Mouse (Mus musculus) heart, embryonic 12.5 days (tissue): ENCODE data around the gene Serpinf2. TPM values are rescaled to one million over a fixed set of nuclear protein-coding genes. Genes with fewer than 3 reads are reported as not detected.
A peak's percentile ranks its signal among the peaks of the same experiment; 100 is the strongest.

Source experiments
- ATAC-seq: fragments of 200-750 bp; cut with Nextera tagmentation; 2 replicates; pipeline ENCODE4 v1.8.0; 2017; ENCODE audit warnings: moderate TSS enrichment, moderate library complexity; ENCODE audit not compliant: insufficient number of reproducible peaks, low FRiP score
- H3K27ac ChIP-seq: fragments of 300-500 bp; sonication (generic); 2 replicates; pipeline ENCODE4 v1.5.1; 2016; ENCODE audit warnings: mild to moderate bottlenecking, moderate library complexity; ENCODE audit not compliant: poor library complexity, severe bottlenecking
- H3K27me3 ChIP-seq: fragments of 300-500 bp; sonication (generic); replicated peaks from 2 replicates; pipeline ENCODE4 v1.6.1; 2016; ENCODE audit warnings: mild to moderate bottlenecking, moderate library complexity
- H3K36me3 ChIP-seq: fragments of 300-500 bp; sonication (generic); 2 replicates; pipeline ENCODE4 v1.6.1; 2016; ENCODE audit warnings: mild to moderate bottlenecking, moderate library complexity
- H3K4me1 ChIP-seq: fragments of 300-500 bp; sonication (generic); replicated peaks from 2 replicates; pipeline ENCODE4 v1.6.1; 2016; ENCODE audit warnings: mild to moderate bottlenecking
- H3K4me2 ChIP-seq: fragments of 300-500 bp; sonication (generic); 2 replicates; pipeline ENCODE4 v1.6.1; 2016; ENCODE audit warnings: mild to moderate bottlenecking, moderate library complexity
- H3K4me3 ChIP-seq: fragments of 300-500 bp; sonication (generic); 2 replicates; pipeline ENCODE4 v1.5.1; 2016; ENCODE audit warnings: mild to moderate bottlenecking
- H3K9ac ChIP-seq: fragments of 300-500 bp; sonication (generic); 2 replicates; pipeline ENCODE4 v1.6.1; 2016; ENCODE audit warnings: mild to moderate bottlenecking, moderate library complexity
- H3K9me3 ChIP-seq: fragments of 300-500 bp; sonication (generic); replicated peaks from 2 replicates; pipeline ENCODE4 v1.6.1; 2016; ENCODE audit warnings: mild to moderate bottlenecking, moderate library complexity
- WGBS: fragments of 180-500 bp; shearing (Covaris S2); methylation state at CpG from one replicate; pipeline ENCODE4 v1.1.7; 2016; 5-methylcytosine and 5-hydroxymethylcytosine counted together
- polyA plus RNA-seq: library from polyadenylated mRNA; unstranded; fragments of >200 nt; fragmentation: Nextera tagmentation; extraction: Ambion mirVana; gene quantifications from 2 replicates; pipeline ENCODE4 v1.2.1, GENCODE M21; 2016

Gene Serpinf2
- polyA plus RNA-seq, 1 experiment from 2014 or later, result 6.4 TPM

DNA sequence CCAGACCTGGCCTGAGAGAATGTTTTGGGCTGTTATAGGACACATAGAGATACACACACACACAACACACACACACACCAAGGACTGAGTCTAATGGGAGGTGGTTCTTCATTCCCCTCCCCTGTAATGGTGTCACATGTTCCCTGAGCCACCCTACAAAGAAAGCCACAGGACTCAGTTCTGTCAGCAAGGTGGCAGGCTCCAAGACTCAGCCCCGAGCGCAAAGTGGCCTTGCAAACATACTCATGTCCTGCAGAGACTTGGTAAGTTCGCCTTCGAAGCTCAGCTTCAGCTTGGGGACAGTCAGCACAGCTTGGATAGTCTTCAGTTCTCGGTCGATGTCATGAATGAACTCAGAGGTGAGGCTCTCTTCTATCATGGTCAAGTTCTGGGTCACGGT is 28.8 kb downstream of the Serpinf2 start:
- Histone ChIP-seq H3K36me3 (peaks cover 17% of the 10 kb centered on the region), H3K27ac (no peak overlapping the region), H3K27me3 (no peaks in the 10 kb centered on the region), H3K4me3 (no peak overlapping the region), H3K9ac (no peak overlapping the region), H3K9me3 (no peaks in the 10 kb centered on the region), H3K4me2 (no peak overlapping the region), H3K4me1 (peaks cover 8% of the 10 kb centered on the region; the same call in 1 of the 2 replicates)
- 86% methylated on average over 7 of the region's 7 CpGs for WGBS
- no peak for ATAC-seq

DNA sequence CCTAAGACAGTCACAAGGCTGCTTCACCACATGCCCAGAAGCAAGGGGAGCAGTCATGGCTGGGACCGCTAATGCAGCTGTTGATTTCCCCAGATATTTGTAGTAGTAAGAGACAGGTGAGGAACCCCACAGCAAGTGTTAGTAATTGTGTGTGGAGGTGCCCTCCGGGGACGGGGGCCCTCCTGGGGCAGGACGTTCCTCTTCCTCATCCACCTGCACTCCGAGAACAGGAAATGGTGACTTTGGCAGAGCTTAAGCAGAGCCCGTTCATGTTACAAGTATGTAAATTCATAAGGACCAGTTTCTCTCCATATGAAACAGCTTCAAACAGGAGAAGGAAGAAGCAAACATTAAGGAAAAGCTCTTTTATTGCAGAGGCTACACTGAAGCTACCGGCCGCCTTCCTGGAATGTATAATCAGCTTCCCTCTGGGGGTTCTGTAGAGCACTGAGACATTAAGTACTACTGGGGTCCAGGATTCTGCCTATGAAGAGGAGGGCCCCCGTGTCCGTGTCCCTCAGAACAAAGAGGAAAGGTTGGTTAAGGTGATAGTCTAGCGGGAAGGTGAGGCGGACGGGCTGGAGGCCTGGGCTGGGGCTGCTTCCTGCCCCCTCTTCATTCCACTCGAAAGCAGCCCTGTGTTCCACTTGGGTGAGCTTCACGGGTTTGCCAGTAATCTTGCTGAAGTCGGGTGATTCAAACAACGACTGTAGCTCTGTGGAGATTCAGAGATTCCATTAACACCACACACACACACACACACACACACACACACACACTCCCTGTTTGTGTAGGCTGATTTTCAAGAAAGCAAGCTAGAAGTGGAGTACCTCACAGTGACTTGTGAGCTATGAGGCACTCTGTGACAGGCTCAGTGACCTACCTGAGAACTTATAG is 29.5 kb downstream of the Serpinf2 start:
- Histone ChIP-seq H3K9me3 (no peaks in the 10 kb centered on the region), H3K4me1 (peaks cover 1% of the 10 kb centered on the region; the same call in 1 of the 2 replicates), H3K36me3 (peaks cover 18% of the 10 kb centered on the region), H3K9ac (no peak overlapping the region), H3K27me3 (no peaks in the 10 kb centered on the region), H3K4me3 (no peak overlapping the region), H3K27ac (no peak overlapping the region), H3K4me2 (no peak overlapping the region)
- no peak for ATAC-seq
- 82% methylated on average over 17 of the region's 17 CpGs for WGBS

DNA sequence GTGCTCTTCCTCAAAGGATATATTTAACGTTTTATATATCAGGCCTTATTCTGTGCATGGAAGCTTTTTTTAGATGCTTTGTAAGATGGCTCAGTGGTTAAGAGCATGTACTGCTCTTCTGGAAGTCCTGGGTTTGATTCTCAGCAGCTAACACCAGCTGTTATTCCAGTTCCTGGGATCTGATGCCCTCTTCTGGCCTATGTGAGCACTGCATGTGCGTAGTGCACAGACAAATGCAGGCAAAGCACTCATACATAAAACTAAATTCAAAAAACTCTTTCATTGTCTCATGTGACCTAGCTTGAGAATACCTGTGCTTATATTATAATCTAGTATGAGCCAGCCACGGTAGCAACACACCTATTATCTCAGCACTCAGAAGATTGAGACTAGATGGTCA is 32.5 kb downstream of the Serpinf2 start:
- H3K36me3 ChIP-seq, result peaks cover 17% of the 10 kb centered on the region
- H3K4me3 ChIP-seq, result no peak overlapping the region
- H3K27ac ChIP-seq, result no peak overlapping the region
- WGBS, result 31% methylated on average over 3 of the region's 3 CpGs
- no peaks in the 10 kb centered on the region for H3K9me3 ChIP-seq
- H3K4me1 ChIP-seq, result peaks cover 18% of the 10 kb centered on the region
- H3K9ac ChIP-seq, result no peak overlapping the region
- H3K27me3 ChIP-seq, result no peaks in the 10 kb centered on the region
- no peak overlapping the region for H3K4me2 ChIP-seq
- no peak for ATAC-seq

DNA sequence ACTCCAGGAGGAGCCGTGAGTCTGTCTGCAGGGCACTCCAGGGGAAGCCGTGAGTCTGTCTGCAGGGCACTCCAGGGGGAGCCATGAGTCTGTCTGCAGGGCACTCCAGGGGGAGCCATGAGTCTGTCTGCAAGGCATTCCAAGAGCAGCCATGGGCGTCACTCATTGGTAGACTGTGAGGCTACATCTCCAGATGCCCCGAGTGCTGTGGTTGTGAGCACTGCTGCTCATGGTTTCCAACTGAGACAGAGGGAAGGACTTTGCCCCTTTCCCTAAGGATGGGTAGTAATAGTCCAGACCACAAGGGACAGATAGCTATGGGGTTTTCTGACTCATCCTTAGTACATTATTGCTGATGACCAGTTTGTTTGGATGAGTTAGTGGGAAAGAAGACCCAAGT is 33.3 kb downstream of the Serpinf2 start:
- 55% methylated on average over 4 of the region's 4 CpGs for WGBS
- no peaks in the 10 kb centered on the region for H3K27me3 ChIP-seq
- H3K36me3 ChIP-seq, result peaks cover 17% of the 10 kb centered on the region
- no peaks in the 10 kb centered on the region for H3K9me3 ChIP-seq
- H3K27ac ChIP-seq, result no peak overlapping the region
- H3K4me2 ChIP-seq, result no peak overlapping the region
- no peak overlapping the region for H3K4me3 ChIP-seq
- ATAC-seq, result no peak
- no peak overlapping the region for H3K9ac ChIP-seq
- H3K4me1 ChIP-seq, result peaks cover 18% of the 10 kb centered on the region

DNA sequence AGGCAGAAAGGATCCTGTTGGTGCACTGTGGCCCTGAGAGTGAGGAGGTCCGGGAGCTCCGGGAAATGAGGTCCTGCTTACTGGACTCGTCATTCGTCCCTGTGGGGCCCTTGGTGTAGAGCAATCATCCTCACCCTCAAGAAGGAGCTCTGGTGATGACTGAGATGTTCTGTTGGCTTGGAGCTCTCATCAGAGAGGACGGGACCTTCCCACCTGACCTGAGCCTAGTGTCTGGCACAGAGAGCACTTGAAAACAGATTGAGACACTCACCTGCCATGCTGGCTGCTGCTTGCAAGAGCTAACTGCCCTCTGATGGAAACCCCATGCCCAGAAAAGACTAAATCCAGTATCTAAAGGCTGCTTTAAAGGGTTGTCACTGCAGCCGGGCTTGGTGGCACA is 34.6 kb downstream of the Serpinf2 start:
- no peaks in the 10 kb centered on the region for H3K27me3 ChIP-seq
- WGBS, result 81% methylated on average over 6 of the region's 6 CpGs
- H3K36me3 ChIP-seq, result peaks cover 26% of the 10 kb centered on the region
- H3K9ac ChIP-seq, result no peak overlapping the region
- H3K4me2 ChIP-seq, result no peak overlapping the region
- H3K4me3 ChIP-seq, result no peak overlapping the region
- no peak overlapping the region for H3K27ac ChIP-seq
- no peak for ATAC-seq
- H3K4me1 ChIP-seq, result peaks cover 18% of the 10 kb centered on the region
- no peaks in the 10 kb centered on the region for H3K9me3 ChIP-seq

DNA sequence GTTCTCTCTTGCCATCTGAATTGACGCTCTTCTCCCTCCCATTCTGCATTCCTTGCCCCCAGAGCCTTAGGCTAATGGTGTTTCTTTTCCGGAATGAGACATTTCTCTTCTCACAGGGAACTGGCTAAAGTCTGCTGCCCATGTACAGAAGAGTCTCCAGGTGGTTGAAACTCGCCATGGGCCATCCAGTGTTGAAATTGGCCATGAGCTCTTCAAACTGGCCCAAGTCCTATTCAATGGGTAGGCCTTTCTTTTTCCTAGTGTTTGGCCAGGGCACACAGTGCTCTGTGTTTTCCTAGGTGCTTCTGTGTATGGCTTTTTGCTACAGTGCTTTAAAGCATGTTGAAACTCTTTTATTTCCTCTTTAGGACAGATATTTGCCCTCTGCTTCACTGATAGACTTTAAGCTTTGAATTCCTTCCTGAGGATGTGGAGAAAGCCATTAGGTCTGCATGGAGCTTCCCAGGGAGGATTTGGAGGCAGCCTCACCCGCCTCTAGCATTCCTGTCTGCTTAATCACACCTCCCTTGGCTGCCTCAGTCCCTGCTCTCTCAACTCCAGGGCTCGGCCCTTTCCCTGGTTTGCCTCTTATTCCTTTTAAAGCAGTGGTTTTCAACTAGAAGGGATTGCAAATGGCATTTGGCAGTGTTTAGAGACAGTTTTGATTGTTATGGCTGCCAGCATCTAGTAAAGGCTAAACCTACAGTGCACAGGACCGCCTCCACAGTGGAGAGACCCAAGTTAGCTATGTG is 35.9 kb downstream of the Serpinf2 start:
- H3K27ac ChIP-seq, result peak overlapping the region; percentile 28; the same call in 1 of the 2 replicates
- ATAC-seq, result no peak
- WGBS, result 58% methylated on average over 6 of the region's 6 CpGs

DNA sequence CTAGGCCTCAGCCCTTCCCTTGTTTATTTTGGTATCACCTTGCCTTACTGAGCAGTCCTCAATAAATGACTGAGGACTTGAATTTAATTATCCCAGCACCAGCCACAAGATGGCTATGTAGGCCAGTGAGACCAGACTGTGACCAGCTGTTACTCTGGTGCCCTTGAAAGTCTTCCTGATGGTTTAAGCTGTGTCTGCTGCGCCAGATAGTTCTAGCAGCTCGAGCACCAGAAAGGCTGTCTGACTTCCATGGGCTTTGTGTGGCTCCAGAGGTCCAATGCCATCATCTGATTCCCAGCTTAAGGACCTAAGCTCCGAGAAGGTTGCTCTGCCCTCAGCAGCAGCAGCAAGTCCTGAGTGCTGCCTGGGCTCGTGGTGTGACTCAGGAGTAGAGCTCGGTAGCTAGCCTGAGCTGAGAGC is 37.1 kb downstream of the Serpinf2 start:
- ATAC-seq, result peak; percentile 33; the same call in 1 of the 2 replicates
- Histone ChIP-seq H3K27ac (peak overlapping the region; percentile 52), H3K9me3 (no peaks in the 10 kb centered on the region), H3K27me3 (no peaks in the 10 kb centered on the region), H3K4me2 (no peak overlapping the region), H3K4me1 (peaks cover 21% of the 10 kb centered on the region), H3K4me3 (no peak overlapping the region), H3K36me3 (peaks cover 26% of the 10 kb centered on the region), H3K9ac (no peak overlapping the region)
- WGBS, result 51% methylated on average over 5 of the region's 5 CpGs

More for the DNA sequence above, 35.9 kb downstream of the Serpinf2 start:
- Histone ChIP-seq H3K9ac (0 out of 2 replicates have a peak overlapping the region, but pooled peaks have one; percentile 15), H3K4me3 (no peak overlapping the region), H3K4me2 (no peak overlapping the region), H3K4me1 (peaks cover 18% of the 10 kb centered on the region), H3K27me3 (no peaks in the 10 kb centered on the region), H3K9me3 (no peaks in the 10 kb centered on the region), H3K36me3 (peaks cover 26% of the 10 kb centered on the region)

DNA sequence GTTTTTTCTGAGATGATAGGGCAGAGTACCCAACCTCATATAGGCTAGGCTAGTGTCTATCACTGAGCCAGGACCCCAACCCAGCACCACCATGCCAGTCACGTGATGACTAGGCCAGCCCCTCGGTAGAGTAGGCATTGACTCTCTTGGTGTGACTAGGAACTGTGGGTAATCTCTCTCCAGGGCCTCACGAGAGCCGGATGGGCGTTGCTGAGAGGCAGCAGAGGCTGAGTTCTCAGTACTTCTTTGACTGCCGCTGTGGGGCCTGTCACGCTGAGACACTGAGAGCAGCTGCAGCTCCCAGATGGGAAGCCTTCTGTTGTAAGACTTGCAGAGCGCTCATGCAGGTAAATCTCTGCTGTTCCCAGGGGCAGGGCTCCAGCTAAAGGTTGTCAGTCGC is 39.3 kb downstream of the Serpinf2 start:
- 73% methylated on average over 9 of the region's 9 CpGs for WGBS
- Histone ChIP-seq H3K27ac (no peak overlapping the region), H3K9ac (no peak overlapping the region), H3K27me3 (no peaks in the 10 kb centered on the region), H3K4me3 (no peak overlapping the region), H3K4me1 (peaks cover 25% of the 10 kb centered on the region), H3K9me3 (no peaks in the 10 kb centered on the region), H3K36me3 (peaks cover 16% of the 10 kb centered on the region; the same call in 1 of the 2 replicates), H3K4me2 (no peak overlapping the region)
- ATAC-seq, result no peak

DNA sequence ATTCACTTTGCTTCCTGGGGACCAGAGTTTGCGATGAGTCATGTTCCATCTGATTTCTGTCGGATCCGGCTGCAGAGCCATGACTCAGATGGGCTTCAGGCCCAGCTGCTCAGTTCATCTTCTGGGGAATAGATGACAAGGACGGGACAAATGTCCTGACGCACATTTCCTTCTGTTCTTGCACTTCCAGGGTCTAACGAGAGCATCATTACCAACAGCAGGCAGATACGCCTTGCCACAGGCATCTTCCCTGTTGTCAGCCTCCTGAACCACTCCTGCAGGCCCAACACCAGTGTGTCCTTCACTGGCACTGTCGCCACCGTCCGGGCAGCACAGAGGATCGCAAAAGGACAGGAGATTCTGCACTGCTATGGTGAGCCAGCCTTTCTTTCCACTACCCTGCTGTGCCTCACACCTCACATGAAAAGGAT is 40.0 kb downstream of the Serpinf2 start:
- Histone ChIP-seq H3K36me3 (peaks cover 17% of the 10 kb centered on the region), H3K27me3 (no peaks in the 10 kb centered on the region), H3K4me1 (peaks cover 25% of the 10 kb centered on the region), H3K9me3 (0 out of 2 replicates have a peak, but pooled peaks cover 3% of the 10 kb centered on the region), H3K4me3 (no peak overlapping the region), H3K4me2 (no peak overlapping the region), H3K27ac (no peak overlapping the region), H3K9ac (no peak overlapping the region)
- no peak for ATAC-seq
- 79% methylated on average over 11 of the region's 11 CpGs for WGBS

DNA sequence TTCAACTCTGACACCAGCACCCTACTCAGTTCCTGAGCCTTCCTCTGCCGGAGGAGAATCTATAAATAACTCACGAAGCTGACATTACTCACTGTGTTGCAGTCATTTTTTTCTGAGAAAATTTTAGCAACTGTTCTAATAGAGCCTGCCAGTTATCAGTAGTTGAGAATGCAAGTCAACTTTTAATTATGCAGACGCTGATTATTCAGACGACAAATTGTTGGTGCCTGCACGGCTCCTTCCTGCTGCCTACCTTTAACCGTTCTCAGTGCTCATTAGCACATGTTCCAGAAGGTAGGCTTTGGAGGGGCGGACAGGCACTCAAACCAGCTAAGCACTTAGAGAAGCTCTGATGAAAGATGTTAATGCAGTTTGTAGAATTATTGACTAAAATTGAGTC is 41.9 kb downstream of the Serpinf2 start:
- Histone ChIP-seq H3K4me3 (no peak overlapping the region), H3K4me1 (peaks cover 9% of the 10 kb centered on the region), H3K4me2 (peak overlapping the region; percentile 22), H3K36me3 (peaks cover 18% of the 10 kb centered on the region), H3K9ac (no peak overlapping the region), H3K27ac (no peak overlapping the region), H3K9me3 (0 out of 2 replicates have a peak, but pooled peaks cover 3% of the 10 kb centered on the region), H3K27me3 (no peaks in the 10 kb centered on the region)
- ATAC-seq, result no peak
- 50% methylated on average over 7 of the region's 7 CpGs for WGBS

DNA sequence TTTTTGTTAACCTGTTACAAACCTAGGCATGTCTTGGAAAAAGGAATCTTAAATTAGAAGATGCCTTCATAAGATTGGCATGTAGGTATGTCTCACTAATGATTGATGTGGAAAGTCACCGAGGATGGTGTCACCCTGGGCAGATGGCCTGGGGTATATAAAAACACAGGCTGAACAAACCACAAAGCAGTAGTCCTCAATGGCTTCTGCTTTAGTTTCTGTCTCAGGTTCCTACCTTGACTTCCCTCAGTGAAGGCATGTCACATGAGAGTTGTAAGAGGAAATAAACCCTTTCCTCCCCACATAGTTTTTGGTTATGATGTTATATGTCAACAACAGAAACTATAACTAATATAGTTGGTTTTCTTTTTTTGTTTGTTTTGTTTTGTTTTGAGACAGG is 43.8 kb downstream of the Serpinf2 start:
- Histone ChIP-seq H3K27ac (no peak overlapping the region), H3K9me3 (0 out of 2 replicates have a peak, but pooled peaks cover 3% of the 10 kb centered on the region), H3K4me1 (peaks cover 7% of the 10 kb centered on the region), H3K36me3 (peaks cover 17% of the 10 kb centered on the region), H3K9ac (no peak overlapping the region), H3K4me3 (no peak overlapping the region), H3K27me3 (no peaks in the 10 kb centered on the region), H3K4me2 (no peak overlapping the region)
- no peak for ATAC-seq
- 63% methylated on average over 1 of the region's 1 CpGs for WGBS
